Mouse (Mus musculus) neural tube, embryonic 11.5 days (tissue): ENCODE data around the gene Bmpr1b. TPM values are rescaled to one million over a fixed set of nuclear protein-coding genes. Genes with fewer than 3 reads are reported as not detected.

Source experiments
- ATAC-seq: fragments of 200-750 bp; cut with Nextera tagmentation; 2 replicates; pipeline ENCODE4 v1.8.0; 2017; ENCODE audit warnings: moderate number of reproducible peaks, mild to moderate bottlenecking, moderate TSS enrichment, moderate library complexity; ENCODE audit not compliant: insufficient read depth, low FRiP score, low TSS enrichment
- DNase-seq: peaks from one replicate; pipeline ENCODE4 v3.0.0-alpha.2; 2015; ENCODE audit warnings: low spot score
- H3K27ac ChIP-seq: fragments of 300-500 bp; sonication (generic); 2 replicates; pipeline ENCODE4 v1.5.1; 2014; ENCODE audit warnings: low read depth, mild to moderate bottlenecking, low read length
- H3K27me3 ChIP-seq: fragments of 300-500 bp; sonication (generic); 2 replicates; pipeline ENCODE4 v1.6.1; 2014; ENCODE audit warnings: mild to moderate bottlenecking, low read length, mixed read lengths; ENCODE audit not compliant: control insufficient read depth, insufficient read depth
- H3K36me3 ChIP-seq: fragments of 300-500 bp; sonication (generic); 2 replicates; pipeline ENCODE4 v1.6.1; 2014; ENCODE audit warnings: mild to moderate bottlenecking, low read length, moderate library complexity, mixed read lengths; ENCODE audit not compliant: control insufficient read depth, insufficient read depth
- H3K4me1 ChIP-seq: fragments of 300-500 bp; sonication (generic); 2 replicates; pipeline ENCODE4 v1.6.1; 2014; ENCODE audit warnings: low read length, mixed read lengths; ENCODE audit not compliant: control insufficient read depth, insufficient read depth
- H3K4me2 ChIP-seq: fragments of 300-500 bp; sonication (generic); 2 replicates; pipeline ENCODE4 v1.6.1; 2014; ENCODE audit warnings: low read depth, mild to moderate bottlenecking, moderate library complexity
- H3K4me3 ChIP-seq: fragments of 300-500 bp; sonication (generic); 2 replicates; pipeline ENCODE4 v1.5.1; 2014; ENCODE audit warnings: low read depth, low read length
- H3K9ac ChIP-seq: fragments of 300-500 bp; sonication (generic); 2 replicates; pipeline ENCODE4 v1.6.1; 2014; ENCODE audit warnings: mild to moderate bottlenecking, low read length
- H3K9me3 ChIP-seq: fragments of 300-500 bp; sonication (generic); 2 replicates; pipeline ENCODE4 v1.6.1; 2016; ENCODE audit warnings: low read length; ENCODE audit not compliant: control insufficient read depth
- WGBS: fragments of 180-500 bp; shearing (Covaris S2); extraction: QIAGEN DNeasy Blood & Tissue Kit; methylation state at CpG from one replicate; pipeline ENCODE4 v1.1.7; 2014; 5-methylcytosine and 5-hydroxymethylcytosine counted together
- polyA plus RNA-seq: library from polyadenylated mRNA; unstranded; fragments of >200 nt; fragmentation: Nextera tagmentation; extraction: Ambion mirVana; gene quantifications from 2 replicates; pipeline ENCODE4 v1.2.1, GENCODE M21; 2014

Bmpr1b gene
- polyA plus RNA-seq, 1 experiment from 2014 or later = 17.8 TPM

DNA sequence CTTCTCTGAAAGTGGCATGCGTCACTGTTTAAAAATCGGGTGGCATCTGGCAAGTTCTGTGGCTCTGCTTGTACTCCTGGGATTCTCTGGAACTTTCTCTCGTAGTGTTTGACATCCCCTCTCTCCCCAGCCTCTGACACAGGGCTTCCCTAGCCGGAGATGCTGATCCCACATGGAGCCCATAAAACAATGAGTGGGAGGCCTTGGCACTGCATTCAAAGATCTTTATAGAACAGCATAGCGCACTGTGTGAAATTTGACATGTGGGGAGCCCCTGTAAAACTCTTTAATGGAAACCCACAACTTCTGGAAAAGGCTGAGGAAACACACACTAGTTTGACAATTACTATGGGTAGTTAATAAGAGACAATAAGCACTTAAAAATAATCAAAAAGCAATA, 126.2 kb downstream of the Bmpr1b start:
- Histone ChIP-seq H3K27ac (no peak overlapping the region), H3K27me3 (no peaks in the 10 kb centered on the region), H3K4me1 (no peaks in the 10 kb centered on the region), H3K4me2 (no peak overlapping the region), H3K4me3 (no peak overlapping the region), H3K9me3 (no peaks in the 10 kb centered on the region), H3K9ac (no peak overlapping the region), H3K36me3 (no peaks in the 10 kb centered on the region)
- WGBS = 82% methylated on average over 5 of the region's 5 CpGs
- DNase-seq (no peak), ATAC-seq (no peak)

DNA sequence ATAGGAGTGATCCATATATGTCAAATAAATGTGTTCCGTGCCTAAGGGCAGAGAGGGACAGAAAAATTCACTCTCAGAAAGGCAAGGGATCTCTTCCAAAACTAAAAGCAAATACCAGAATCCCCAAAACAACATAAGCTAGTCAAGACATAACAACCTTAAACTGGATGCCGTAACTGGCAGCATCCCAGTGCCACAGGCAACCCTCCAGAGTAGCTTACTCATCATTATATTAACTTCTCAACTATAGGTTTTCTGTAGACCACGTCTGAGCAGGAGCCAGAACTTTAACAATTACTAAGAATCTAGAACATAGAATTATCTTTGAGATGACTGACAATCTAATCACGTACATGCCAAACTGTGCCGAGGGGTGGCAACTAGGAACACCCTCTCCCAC, 128.9 kb downstream of the Bmpr1b start:
- no peaks in the 10 kb centered on the region for H3K9me3 ChIP-seq

DNA sequence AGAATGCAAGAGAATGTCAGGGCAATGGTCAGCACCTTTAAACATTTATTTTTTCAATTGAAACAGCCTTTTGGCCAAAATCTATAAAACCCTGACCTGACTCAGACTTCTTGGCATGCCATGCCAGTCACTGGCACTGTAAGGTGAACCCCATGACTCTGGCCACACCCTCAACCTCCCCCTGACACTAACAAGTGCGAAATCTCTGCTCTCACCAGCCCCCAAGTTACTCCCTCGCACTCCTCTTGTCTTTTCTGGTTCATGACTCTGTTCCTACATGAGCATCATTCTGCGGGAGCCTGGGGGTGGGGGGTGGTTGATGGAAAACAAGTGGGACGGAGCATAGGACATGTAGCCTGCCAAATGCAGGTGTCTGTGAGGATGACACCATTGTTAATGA, 135.1 kb downstream of the Bmpr1b start:
- Histone ChIP-seq H3K27ac (no peak overlapping the region), H3K36me3 (no peaks in the 10 kb centered on the region), H3K4me3 (no peak overlapping the region), H3K9ac (no peak overlapping the region), H3K4me2 (no peak overlapping the region), H3K27me3 (no peaks in the 10 kb centered on the region), H3K9me3 (no peaks in the 10 kb centered on the region), H3K4me1 (peaks cover 3% of the 10 kb centered on the region; the same call in 1 of the 2 replicates)
- ATAC-seq = no peak
- no peak for DNase-seq
- 49% methylated on average over 4 of the region's 4 CpGs for WGBS

More for the DNA sequence above, 128.9 kb downstream of the Bmpr1b start:
- Histone ChIP-seq H3K9ac (no peak overlapping the region), H3K27me3 (no peaks in the 10 kb centered on the region), H3K36me3 (no peaks in the 10 kb centered on the region), H3K4me1 (no peaks in the 10 kb centered on the region), H3K4me3 (no peak overlapping the region), H3K4me2 (no peak overlapping the region), H3K27ac (no peak overlapping the region)
- no peak for ATAC-seq
- 94% methylated on average over 5 of the region's 5 CpGs for WGBS
- no peak for DNase-seq

DNA sequence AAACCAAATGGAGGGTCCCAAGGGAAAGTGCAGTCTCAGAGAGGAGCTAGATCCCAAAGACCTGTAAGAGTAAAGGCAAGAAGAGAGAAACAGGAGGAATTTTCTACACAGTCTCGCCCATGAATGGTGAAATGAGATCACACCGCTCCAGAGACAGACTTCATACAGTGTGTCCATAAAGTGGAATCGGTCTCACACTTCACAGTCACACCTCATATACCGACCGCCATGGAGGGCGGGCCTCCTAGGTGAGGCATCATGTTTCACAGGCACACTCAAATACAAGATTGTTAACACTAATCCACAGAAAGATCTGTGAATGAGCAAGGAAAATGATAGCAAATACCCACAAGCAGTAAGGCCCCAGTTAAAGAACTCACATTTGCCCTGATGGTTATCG, 149.5 kb downstream of the Bmpr1b start:
- no peak for DNase-seq
- Histone ChIP-seq H3K9me3 (no peaks in the 10 kb centered on the region), H3K4me2 (no peak overlapping the region), H3K9ac (no peak overlapping the region), H3K4me3 (no peak overlapping the region), H3K4me1 (no peaks in the 10 kb centered on the region), H3K36me3 (no peaks in the 10 kb centered on the region), H3K27ac (no peak overlapping the region), H3K27me3 (no peaks in the 10 kb centered on the region)
- 82% methylated on average over 7 of the region's 7 CpGs for WGBS
- no peak for ATAC-seq

DNA sequence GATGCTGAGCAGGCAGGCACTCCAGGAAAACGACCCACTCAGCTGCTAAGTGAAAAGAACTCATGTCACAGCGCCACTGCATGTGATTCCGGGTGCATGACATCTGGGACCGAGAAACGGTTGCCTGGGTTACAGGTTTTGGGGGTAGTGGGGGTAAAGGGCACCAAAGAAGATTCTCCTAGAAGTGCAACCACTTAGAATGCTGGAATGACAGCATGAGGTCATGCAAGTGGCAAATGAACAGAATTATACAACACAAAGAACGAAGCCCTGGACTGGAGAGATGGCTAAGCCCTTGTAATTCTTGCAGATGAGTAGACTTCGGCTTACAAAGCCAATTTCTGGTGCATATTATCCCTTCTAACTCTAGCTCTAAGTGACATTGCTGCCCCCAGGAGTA, 184.7 kb downstream of the Bmpr1b start:
- 57% methylated on average over 7 of the region's 7 CpGs for WGBS
- Histone ChIP-seq H3K27me3 (no peaks in the 10 kb centered on the region), H3K36me3 (no peaks in the 10 kb centered on the region), H3K27ac (no peak overlapping the region), H3K4me3 (no peak overlapping the region), H3K4me1 (no peaks in the 10 kb centered on the region), H3K9me3 (no peaks in the 10 kb centered on the region), H3K4me2 (no peak overlapping the region), H3K9ac (no peak overlapping the region)
- ATAC-seq = no peak
- DNase-seq = no peak

DNA sequence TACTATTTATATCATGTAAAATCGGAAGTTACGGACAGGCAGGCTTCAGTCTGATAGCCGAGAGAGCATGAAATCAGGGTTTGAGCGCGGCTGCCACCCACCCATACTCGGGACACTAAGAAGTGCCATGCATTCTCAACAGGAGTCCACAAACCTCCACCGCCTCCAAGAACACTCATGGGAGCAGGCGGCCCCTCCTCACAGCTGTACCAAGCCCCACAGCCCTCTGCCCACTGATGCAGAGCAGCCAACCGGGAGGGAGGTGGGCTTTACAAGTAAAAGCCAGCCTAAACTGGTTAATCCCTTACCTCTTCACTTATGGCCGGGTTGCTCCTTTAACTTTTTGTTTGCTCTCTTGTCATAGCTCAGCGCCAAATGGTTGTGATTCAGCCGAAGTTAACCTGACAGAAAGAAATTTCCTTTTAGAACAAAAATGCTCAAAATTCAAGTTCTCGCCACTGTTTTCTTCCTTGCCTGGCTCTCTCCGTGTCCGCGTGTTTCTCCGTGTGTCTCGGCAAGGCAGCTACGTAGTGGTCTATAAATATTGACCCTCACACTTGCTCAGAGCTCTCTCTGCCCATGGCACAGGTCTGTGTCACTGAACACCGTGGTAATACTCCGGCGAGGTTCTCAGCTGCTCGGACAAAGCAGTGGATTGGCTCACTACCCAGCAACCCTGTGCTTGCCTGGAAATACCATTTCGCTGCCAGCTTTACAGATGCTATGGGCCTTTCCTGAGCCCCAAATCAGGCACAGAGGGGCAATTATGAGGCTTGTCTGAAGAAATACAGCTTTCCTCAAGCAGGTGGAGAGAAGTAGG, 187.4 kb downstream of the Bmpr1b start:
- no peaks in the 10 kb centered on the region for H3K27me3 ChIP-seq
- no peak overlapping the region for H3K4me3 ChIP-seq
- no peaks in the 10 kb centered on the region for H3K36me3 ChIP-seq
- H3K27ac ChIP-seq = no peak overlapping the region
- DNase-seq (no peak), ATAC-seq (no peak)
- no peaks in the 10 kb centered on the region for H3K9me3 ChIP-seq
- H3K4me2 ChIP-seq = no peak overlapping the region
- H3K4me1 ChIP-seq = no peaks in the 10 kb centered on the region
- no peak overlapping the region for H3K9ac ChIP-seq
- 80% methylated on average over 24 of the region's 24 CpGs for WGBS

DNA sequence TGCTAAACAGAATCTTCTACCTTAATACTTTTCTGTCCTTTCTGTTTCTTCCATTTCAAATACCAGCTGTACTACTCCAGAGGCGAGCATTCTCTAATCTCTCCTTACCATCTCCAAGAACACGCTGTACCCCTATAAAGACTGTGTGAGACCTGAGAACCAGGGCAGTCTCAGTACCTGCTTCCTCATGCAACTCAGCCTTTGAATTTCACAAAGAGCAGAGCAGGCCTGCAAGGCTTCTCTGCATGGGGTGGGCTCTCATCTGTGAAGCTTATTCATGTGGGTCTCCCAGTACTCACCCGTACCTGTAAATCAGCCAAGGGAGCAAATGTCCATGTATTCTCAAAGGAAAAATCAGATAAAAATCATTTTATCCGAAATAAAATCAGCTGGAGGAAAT, 203.0 kb downstream of the Bmpr1b start:
- no peaks in the 10 kb centered on the region for H3K9me3 ChIP-seq
- no peaks in the 10 kb centered on the region for H3K27me3 ChIP-seq
- 54% methylated on average over 4 of the region's 4 CpGs for WGBS
- H3K36me3 ChIP-seq = no peaks in the 10 kb centered on the region
- no peak overlapping the region for H3K27ac ChIP-seq
- ATAC-seq (no peak), DNase-seq (no peak)
- H3K9ac ChIP-seq = no peak overlapping the region
- H3K4me3 ChIP-seq = no peak overlapping the region
- H3K4me2 ChIP-seq = no peak overlapping the region
- no peaks in the 10 kb centered on the region for H3K4me1 ChIP-seq

DNA sequence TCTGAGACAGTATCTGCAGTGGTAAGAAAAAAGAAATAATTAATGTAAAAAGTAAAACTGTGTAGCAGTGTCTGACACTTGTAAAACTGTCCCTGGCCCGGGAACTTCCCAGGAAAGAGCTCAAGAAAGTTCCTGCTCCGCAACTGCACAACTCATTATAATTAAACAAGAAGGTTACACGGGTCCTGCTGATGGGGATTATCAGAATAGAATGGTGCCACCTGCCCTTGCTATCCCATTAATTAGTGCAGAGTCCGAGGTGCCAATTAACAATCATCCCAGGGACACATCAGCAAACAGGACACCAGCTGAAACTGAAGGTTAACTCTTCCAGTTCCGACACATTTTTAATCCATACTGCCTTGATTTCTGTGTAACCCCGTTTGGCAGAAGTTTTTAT, 216.3 kb downstream of the Bmpr1b start:
- no peak overlapping the region for H3K27ac ChIP-seq
- H3K9me3 ChIP-seq = no peaks in the 10 kb centered on the region
- H3K9ac ChIP-seq = no peak overlapping the region
- no peaks in the 10 kb centered on the region for H3K4me1 ChIP-seq
- H3K36me3 ChIP-seq = no peaks in the 10 kb centered on the region
- H3K27me3 ChIP-seq = no peaks in the 10 kb centered on the region
- DNase-seq = no peak
- no peak overlapping the region for H3K4me2 ChIP-seq
- 59% methylated on average over 6 of the region's 6 CpGs for WGBS
- H3K4me3 ChIP-seq = no peak overlapping the region
- no peak for ATAC-seq

DNA sequence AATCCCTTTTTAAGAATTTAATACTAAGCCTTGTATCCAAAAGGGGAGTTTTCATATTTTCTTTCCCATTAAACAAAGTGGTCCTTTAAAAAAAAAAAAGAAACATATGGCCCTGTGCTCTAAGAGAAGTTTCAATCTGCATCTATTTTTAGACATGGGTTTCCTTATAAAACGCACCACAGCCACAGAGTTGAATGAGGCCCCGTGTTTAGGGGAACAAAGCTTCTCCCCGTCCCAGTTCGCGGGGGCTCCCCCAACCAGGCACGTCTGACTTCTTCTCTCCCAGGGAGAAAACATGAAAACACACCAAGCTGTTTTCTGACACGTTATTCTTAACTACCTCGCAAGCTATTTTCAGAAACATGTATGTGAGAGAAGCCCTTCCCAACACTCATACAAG, 218.6 kb downstream of the Bmpr1b start:
- H3K27me3 ChIP-seq = no peaks in the 10 kb centered on the region
- H3K36me3 ChIP-seq = no peaks in the 10 kb centered on the region
- no peak overlapping the region for H3K27ac ChIP-seq
- H3K4me2 ChIP-seq = no peak overlapping the region
- no peak overlapping the region for H3K4me3 ChIP-seq
- no peak for ATAC-seq
- H3K4me1 ChIP-seq = no peaks in the 10 kb centered on the region
- WGBS = 84% methylated on average over 8 of the region's 8 CpGs
- H3K9me3 ChIP-seq = no peaks in the 10 kb centered on the region
- no peak overlapping the region for H3K9ac ChIP-seq
- no peak for DNase-seq
